Mouse (Mus musculus): ENCODE measurements around the gene Ccdc90b. TPM values are rescaled to one million over a fixed set of nuclear protein-coding genes. Genes with fewer than 3 reads are reported as not detected.

Gene Ccdc90b
- total and polyA plus RNA-seq, 3 experiments, result 12.3 to 40.3 (median 36.3) TPM

- Histone ChIP-seq H3K36me3 (ENCODE audit: control insufficient read depth, insufficient read depth, low read length) (no peaks in the 10 kb centered on the region), H3K79me2 (replicated peaks; ENCODE audit: control insufficient read depth, insufficient read depth, low read length) (no peaks in the 10 kb centered on the region), H3K27me3 (ENCODE audit: control insufficient read depth, insufficient read depth, low read length) (no peaks in the 10 kb centered on the region), H3K4me1 (ENCODE audit: control insufficient read depth, insufficient read depth, low read length) (no peaks in the 10 kb centered on the region), H3K27ac (no peak overlapping the region), H3K4me3 (no peak overlapping the region), H3K9ac (ENCODE audit: low read depth, low read length) (no peak overlapping the region)
- 91% methylated on average over 7 of the region's 7 CpGs for WGBS
- intact Hi-C loops (cut with DNase I), result no loop called here
- DNase-seq, result no peak
- TF ChIP-seq POLR2A (IDR thresholded peaks at IDR 0.05; ENCODE audit: insufficient read depth, low read depth, low read length), result no peak
- no peak for TF ChIP-seq EP300 (IDR thresholded peaks at IDR 0.05; ENCODE audit: insufficient read depth, low read depth, low read length)
- no peak for TF ChIP-seq CTCF (IDR thresholded peaks at IDR 0.05)
These were observed 22.6 kb downstream of the Ccdc90b start for GRCm38 (mm10) chr7:92583567-92583966.

DNA sequence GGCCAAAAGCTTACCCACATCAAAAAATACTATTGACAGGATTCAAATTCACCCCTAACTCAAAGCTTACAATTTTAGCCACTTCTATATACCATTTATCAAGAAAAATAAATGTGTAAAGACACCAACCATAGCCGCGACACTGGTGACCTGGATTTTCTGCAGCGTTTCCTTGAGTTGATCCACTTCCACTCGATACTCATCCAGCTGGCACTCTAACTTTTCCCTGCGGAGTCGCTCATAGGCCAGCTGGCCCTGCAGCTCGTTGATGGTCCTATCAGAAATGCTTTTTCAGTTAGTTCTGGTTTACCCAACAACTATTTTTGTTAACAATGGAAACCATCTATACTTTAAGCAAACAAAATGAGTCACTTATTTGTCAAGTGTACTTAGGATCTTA is 29.0 kb downstream of the Ccdc90b start:
- H3K36me3 ChIP-seq (ENCODE audit: control insufficient read depth, insufficient read depth, low read length), result no peaks in the 10 kb centered on the region
- H3K27ac ChIP-seq, result no peak overlapping the region
- no peaks in the 10 kb centered on the region for H3K4me1 ChIP-seq (ENCODE audit: control insufficient read depth, insufficient read depth, low read length)
- H3K9ac ChIP-seq (ENCODE audit: low read depth, low read length), result no peak overlapping the region
- H3K27me3 ChIP-seq (ENCODE audit: control insufficient read depth, insufficient read depth, low read length), result no peaks in the 10 kb centered on the region
- no peaks in the 10 kb centered on the region for H3K79me2 ChIP-seq (replicated peaks; ENCODE audit: control insufficient read depth, insufficient read depth, low read length)
- TF ChIP-seq POLR2A (IDR thresholded peaks at IDR 0.05; ENCODE audit: insufficient read depth, low read depth, low read length) (no peak), EP300 (IDR thresholded peaks at IDR 0.05; ENCODE audit: insufficient read depth, low read depth, low read length) (no peak), CTCF (IDR thresholded peaks at IDR 0.05) (no peak)
- DNase-seq, result no peak
- 82% methylated on average over 7 of the region's 7 CpGs for WGBS
- H3K4me3 ChIP-seq, result no peak overlapping the region
- intact Hi-C loops (cut with DNase I), result no loop called here

DNA sequence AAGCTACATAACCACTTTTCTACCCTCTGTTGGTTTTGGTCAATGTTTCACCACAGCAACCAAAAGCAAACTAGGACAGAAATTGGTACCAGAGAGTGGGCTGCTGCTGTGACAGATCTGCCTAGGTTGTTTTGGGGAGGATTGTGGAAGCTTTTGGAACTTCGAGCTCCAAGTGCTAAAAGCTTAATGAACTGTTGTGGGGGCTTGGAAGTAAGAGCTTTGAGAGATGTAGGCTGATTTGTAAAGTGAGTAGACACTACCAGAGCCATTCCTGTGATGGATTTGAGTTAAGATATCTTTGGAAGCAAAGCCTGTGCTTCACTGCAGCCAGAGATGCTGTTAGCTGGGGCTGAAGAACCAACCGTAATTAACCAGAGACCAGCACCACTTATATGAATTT is 29.9 kb downstream of the Ccdc90b start:
- H3K4me3 ChIP-seq, result no peak overlapping the region
- no peaks in the 10 kb centered on the region for H3K36me3 ChIP-seq (ENCODE audit: control insufficient read depth, insufficient read depth, low read length)
- H3K27ac ChIP-seq, result no peak overlapping the region
- WGBS, result 88% methylated on average over 2 of the region's 2 CpGs
- H3K27me3 ChIP-seq (ENCODE audit: control insufficient read depth, insufficient read depth, low read length), result no peaks in the 10 kb centered on the region
- no peaks in the 10 kb centered on the region for H3K4me1 ChIP-seq (ENCODE audit: control insufficient read depth, insufficient read depth, low read length)
- intact Hi-C loops (cut with DNase I), result no loop called here
- no peaks in the 10 kb centered on the region for H3K79me2 ChIP-seq (replicated peaks; ENCODE audit: control insufficient read depth, insufficient read depth, low read length)
- H3K9ac ChIP-seq (ENCODE audit: low read depth, low read length), result no peak overlapping the region
- TF ChIP-seq EP300 (IDR thresholded peaks at IDR 0.05; ENCODE audit: insufficient read depth, low read depth, low read length), result no peak
- no peak for TF ChIP-seq CTCF (IDR thresholded peaks at IDR 0.05)
- no peak for TF ChIP-seq POLR2A (IDR thresholded peaks at IDR 0.05; ENCODE audit: insufficient read depth, low read depth, low read length)
- no peak for DNase-seq

GRCm38 (mm10) chr7:92604961-92605360 is 44.0 kb downstream of the Ccdc90b start:
- Histone ChIP-seq H3K27me3 (ENCODE audit: control insufficient read depth, insufficient read depth, low read length) (no peaks in the 10 kb centered on the region), H3K4me3 (no peak overlapping the region), H3K36me3 (ENCODE audit: control insufficient read depth, insufficient read depth, low read length) (no peaks in the 10 kb centered on the region), H3K27ac (no peak overlapping the region), H3K79me2 (replicated peaks; ENCODE audit: control insufficient read depth, insufficient read depth, low read length) (no peaks in the 10 kb centered on the region), H3K9ac (ENCODE audit: low read depth, low read length) (no peak overlapping the region), H3K4me1 (ENCODE audit: control insufficient read depth, insufficient read depth, low read length) (no peaks in the 10 kb centered on the region)
- TF ChIP-seq EP300 (IDR thresholded peaks at IDR 0.05; ENCODE audit: insufficient read depth, low read depth, low read length), result no peak
- TF ChIP-seq POLR2A (IDR thresholded peaks at IDR 0.05; ENCODE audit: insufficient read depth, low read depth, low read length), result no peak
- no peak for TF ChIP-seq CTCF (IDR thresholded peaks at IDR 0.05)
- 86% methylated on average over 7 of the region's 7 CpGs for whole genome bisulfite sequencing
- intact Hi-C loops (cut with DNase I), result no loop called here
- DNase-seq, result no peak

DNA sequence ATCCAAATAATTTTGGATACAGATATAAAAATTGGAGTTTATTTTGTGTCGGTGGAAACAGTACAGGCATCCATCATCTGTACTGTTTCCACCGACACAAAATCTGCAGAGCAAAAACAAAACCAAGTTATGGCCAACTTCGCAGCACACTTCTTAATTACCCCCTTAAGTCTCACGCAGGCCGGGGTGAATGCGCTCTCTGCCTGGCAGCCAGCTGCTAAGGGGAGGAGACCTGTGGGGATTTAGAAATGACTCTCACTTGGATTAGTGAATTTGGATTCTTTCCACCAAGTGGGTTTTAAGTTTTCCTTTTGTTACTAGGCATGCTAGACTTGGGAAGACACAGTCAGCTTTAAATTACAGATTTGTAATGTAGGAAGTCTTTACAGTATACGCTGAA is 49.9 kb downstream of the Ccdc90b start:
- no peaks in the 10 kb centered on the region for H3K36me3 ChIP-seq (ENCODE audit: control insufficient read depth, insufficient read depth, low read length)
- H3K79me2 ChIP-seq (replicated peaks; ENCODE audit: control insufficient read depth, insufficient read depth, low read length), result no peaks in the 10 kb centered on the region
- 82% methylated on average over 7 of the region's 7 CpGs for WGBS
- DNase-seq, result no peak
- no peaks in the 10 kb centered on the region for H3K4me1 ChIP-seq (ENCODE audit: control insufficient read depth, insufficient read depth, low read length)
- H3K27me3 ChIP-seq (ENCODE audit: control insufficient read depth, insufficient read depth, low read length), result no peaks in the 10 kb centered on the region
- no peak overlapping the region for H3K4me3 ChIP-seq
- no peak overlapping the region for H3K9ac ChIP-seq (ENCODE audit: low read depth, low read length)
- no peak overlapping the region for H3K27ac ChIP-seq
- intact Hi-C loops (cut with DNase I), result no loop called here
- TF ChIP-seq POLR2A (IDR thresholded peaks at IDR 0.05; ENCODE audit: insufficient read depth, low read depth, low read length) (no peak), CTCF (IDR thresholded peaks at IDR 0.05) (no peak), EP300 (IDR thresholded peaks at IDR 0.05; ENCODE audit: insufficient read depth, low read depth, low read length) (no peak)

DNA sequence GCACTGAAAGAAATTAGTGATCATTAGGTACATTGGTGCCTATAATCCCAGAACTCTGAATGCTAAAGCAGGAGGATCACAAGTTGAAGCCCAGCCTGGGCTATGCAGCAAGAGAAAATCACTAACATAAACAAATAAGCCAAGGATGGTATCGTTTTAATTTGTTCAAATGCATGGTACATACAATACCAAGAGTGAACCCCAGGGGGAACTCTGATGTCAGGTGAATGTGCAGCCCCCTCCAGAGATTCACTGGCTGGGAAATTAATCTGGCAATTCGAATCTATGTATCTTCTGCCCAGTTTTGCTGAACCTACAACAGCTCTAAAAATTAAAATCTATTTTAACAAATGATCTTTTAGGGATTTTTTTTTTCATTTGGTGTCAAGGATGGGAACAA is 63.5 kb downstream of the Ccdc90b start:
- TF ChIP-seq POLR2A (IDR thresholded peaks at IDR 0.05; ENCODE audit: insufficient read depth, low read depth, low read length) (no peak), CTCF (IDR thresholded peaks at IDR 0.05) (peak; percentile 60), EP300 (IDR thresholded peaks at IDR 0.05; ENCODE audit: insufficient read depth, low read depth, low read length) (no peak)
- intact Hi-C loops (cut with DNase I), result no loop called here
- 47% methylated on average over 2 of the region's 2 CpGs for WGBS

More for the DNA sequence above, 63.5 kb downstream of the Ccdc90b start:
- no peak overlapping the region for H3K9ac ChIP-seq (ENCODE audit: low read depth, low read length)
- no peaks in the 10 kb centered on the region for H3K36me3 ChIP-seq (ENCODE audit: control insufficient read depth, insufficient read depth, low read length)
- H3K4me1 ChIP-seq (ENCODE audit: control insufficient read depth, insufficient read depth, low read length), result no peaks in the 10 kb centered on the region
- DNase-seq, result no peak
- H3K4me3 ChIP-seq, result no peak overlapping the region
- H3K79me2 ChIP-seq (replicated peaks; ENCODE audit: control insufficient read depth, insufficient read depth, low read length), result no peaks in the 10 kb centered on the region
- no peak overlapping the region for H3K27ac ChIP-seq
- H3K27me3 ChIP-seq (ENCODE audit: control insufficient read depth, insufficient read depth, low read length), result no peaks in the 10 kb centered on the region

Measured in heart, adult 2 months (tissue).